Mouse (Mus musculus) heart, postnatal 10 days (tissue): ENCODE results near the gene Sipa1. TPM values are rescaled to one million over a fixed set of nuclear protein-coding genes. Genes with fewer than 3 reads are reported as not detected.

Experiments used
- DNase-seq, 2 experiments: peaks; one replicate each; pipeline ENCODE4 v3.0.0; 2021
- intact Hi-C: fragments of 180-260 bp; cut with DNase I; formaldehyde crosslinking; loops from one replicate; pipeline ENCODE4 v1.15.1; 2025
- microRNA-seq, 2 experiments: library from miRNA; unstranded; fragments of <30 nt; microRNA quantifications; one replicate each; pipeline ENCODE4 v1.2.0; 2022
- total RNA-seq, 2 experiments: library from RNA; stranded (reverse); gene quantifications; 2 replicates each; pipeline ENCODE4 v1.2.3; 2021

Sipa1 gene
- total RNA-seq, 2 experiments from 2014 or later: 44.2 to 49.6 TPM

DNA sequence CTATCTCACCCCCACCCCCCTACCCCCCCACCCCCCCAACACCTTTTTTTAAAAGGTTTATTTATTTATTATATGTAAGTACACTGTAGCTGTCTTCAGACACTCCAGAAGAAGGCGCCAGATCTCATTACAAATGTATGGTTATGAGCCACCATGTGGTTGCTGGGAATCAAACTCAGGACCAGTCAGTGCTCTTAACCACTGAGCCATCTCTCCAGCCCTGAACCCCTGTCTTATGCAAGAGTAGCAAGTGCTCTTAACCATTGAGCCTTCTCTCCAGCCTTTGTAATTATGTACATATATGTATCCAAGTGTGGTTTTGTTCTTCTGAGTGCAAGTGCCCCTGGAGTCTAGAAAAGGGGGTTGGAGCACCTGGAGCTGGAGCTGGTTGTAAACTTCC, 51.5 kb downstream of the Sipa1 start:
- intact Hi-C loops: loop anchor here (5.0 kb wide), 1 partner anchor 170 kb away; no protein-coding TSS in a partner anchor
- no peak for DNase-seq

- intact Hi-C loops: loop anchor here (5.0 kb wide), 1 partner anchor 173 kb away; no protein-coding TSS in a partner anchor
- DNase-seq: peak; percentile 95 to 97
Measured at GRCm38 (mm10) chr19:5609547-5610404, 53.7 kb downstream of the Sipa1 start, which contains the start of gene Kat5. Gene Kat5, minus strand, starts transcription at chr19:5610237.

DNA sequence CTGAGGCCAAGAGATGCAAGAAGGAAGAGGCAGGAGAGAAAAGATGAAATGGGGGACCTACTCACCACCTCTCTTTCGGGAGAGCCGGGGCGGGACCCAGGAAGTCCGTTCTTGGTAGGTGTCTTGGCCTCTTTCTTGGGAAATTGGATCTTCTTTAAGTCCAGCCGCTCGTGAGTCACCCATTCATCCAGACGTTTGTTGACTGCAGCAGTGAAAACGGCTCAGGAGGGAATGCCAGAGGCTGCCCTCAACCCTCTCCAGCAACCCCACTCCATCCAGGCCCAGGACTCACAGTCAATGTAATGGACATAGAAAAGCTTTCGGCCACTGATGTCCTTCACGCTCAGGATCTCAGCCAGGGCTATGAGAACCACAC, 54.3 kb downstream of the Sipa1 start:
- intact Hi-C loops: no loop called here
- DNase-seq: no peak

- DNase-seq: no peak
- intact Hi-C loops: no loop called here
Measured at GRCm38 (mm10) chr19:5608707-5609106, 54.8 kb downstream of the Sipa1 start.

- DNase-seq: no peak
- intact Hi-C loops: no loop called here
Measured at GRCm38 (mm10) chr19:5607705-5608410, 55.6 kb downstream of the Sipa1 start.

GRCm38 (mm10) chr19:5606196-5606595, 57.3 kb downstream of the Sipa1 start:
- intact Hi-C loops: no loop called here
- peak in 1 of 2 experiments; percentile 30 for DNase-seq

DNA sequence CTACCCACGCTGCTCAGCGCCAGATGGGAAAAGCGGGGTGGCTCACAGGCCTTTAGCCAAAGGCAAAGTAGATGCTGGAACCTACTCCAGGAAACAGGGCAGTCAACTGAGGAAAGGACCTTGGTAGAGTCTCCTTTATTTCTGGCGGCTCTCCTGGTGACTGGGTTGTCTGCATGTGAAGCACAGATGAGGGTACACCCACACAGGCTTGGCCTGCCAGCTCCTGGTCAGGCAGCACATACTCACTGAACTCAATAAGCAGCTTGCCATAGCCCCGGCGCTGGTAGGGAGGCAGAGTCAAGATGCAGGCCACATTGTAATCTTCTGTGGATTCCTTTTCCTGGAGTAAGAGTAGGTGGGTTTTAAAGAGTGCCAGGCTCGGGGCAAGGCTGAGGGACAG, 58.4 kb downstream of the Sipa1 start:
- intact Hi-C loops: no loop called here
- DNase-seq: no peak

DNA sequence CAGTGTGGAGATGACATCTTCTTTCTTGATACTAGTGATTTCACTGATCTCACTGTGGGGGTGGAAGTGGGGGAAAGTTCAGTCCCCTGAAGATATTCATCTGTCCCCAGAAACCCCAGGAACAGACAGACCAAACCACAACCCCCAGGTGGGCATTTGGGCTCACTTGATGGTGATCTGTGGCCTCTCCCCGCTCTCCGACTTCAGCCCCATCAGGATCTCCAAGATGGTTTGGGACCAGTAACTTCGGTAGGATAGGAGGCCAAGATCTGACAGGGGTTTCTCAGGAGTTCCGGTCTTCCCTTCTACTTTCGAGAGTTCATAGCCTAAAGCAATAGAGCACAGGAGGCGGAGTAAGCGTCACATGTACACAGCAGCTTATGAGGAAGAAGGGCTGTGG, 59.8 kb downstream of the Sipa1 start:
- intact Hi-C loops: no loop called here
- DNase-seq: no peak

DNA sequence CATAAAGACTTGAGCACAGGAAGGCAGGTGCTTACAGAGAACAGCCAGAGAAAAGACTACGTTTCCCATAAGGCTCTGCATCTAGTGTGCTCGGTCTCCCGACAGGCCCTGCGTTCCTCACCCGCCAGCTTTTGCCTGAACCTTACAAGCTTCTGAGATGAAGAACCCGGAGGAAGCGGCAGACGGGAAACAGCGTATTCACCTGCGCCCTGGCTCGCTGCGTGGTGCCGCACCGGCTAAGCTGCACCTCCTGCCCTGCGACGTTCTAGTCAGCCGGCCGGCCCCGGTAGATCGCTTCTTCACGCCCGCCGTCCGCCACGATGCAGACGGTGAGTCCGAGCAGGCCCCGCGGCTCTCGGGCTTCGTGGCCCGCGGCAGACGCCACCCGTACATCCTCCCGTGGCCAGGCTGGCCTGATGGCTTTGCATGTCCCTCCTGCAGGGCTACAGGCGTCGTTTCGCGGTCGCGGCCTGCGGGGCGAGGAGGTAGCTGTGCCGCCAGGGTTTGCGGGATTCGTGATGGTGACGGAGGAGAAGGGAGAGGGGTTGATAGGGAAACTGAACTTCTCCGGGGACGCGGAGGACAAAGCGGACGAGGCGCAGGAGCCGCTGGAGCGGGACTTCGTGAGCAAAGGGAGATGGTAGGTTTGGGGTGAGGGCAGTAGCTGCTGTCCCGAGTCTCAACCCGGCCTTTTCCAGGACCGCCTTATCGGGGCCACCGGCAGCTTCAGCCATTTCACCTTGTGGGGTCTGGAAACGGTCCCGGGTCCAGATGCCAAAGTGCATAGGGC, 61.6 kb downstream of the Sipa1 start, which contains the start of gene Rnaseh2c:
Rnaseh2c (plus strand) TSS at position 122 of the 790 bp plus-strand sequence.
- peak; percentile 80 for DNase-seq
- intact Hi-C loops: no loop called here

Small RNA genes lying within 50 kb of the gene (microRNA-seq; reads per million reads assigned to microRNA genes)
- gene Mir6987: 0 to 0.70 reads per million in 2 experiments

Other genes with a start within 250 kb of the Sipa1 start
- 100 to 1,000 TPM; 240 to 260 TPM for gene Drap1, start 238.7 kb downstream of the Sipa1 start, total RNA-seq
- 10 to 100 TPM; 40.3 to 43.8 TPM for gene AI837181, start 238.6 kb downstream of the Sipa1 start, total RNA-seq
- gene Fosl1, start 216.2 kb downstream of the Sipa1 start, total RNA-seq: not detected
- gene Ccdc85b, start 205.8 kb downstream of the Sipa1 start, total RNA-seq: 10 to 100 TPM; 12.5 to 14.5 TPM
- gene Fibp, start 203.1 kb downstream of the Sipa1 start, total RNA-seq: 10 to 100 TPM; 90.2 to 91.5 TPM
- gene Ctsw, start 195.2 kb downstream of the Sipa1 start, total RNA-seq: under 1 TPM; 0.41 to 0.45 TPM
- 10 to 100 TPM; 28.6 to 32.7 TPM for gene Efemp2, start 189.8 kb downstream of the Sipa1 start, total RNA-seq
- gene Mus81, start 175.3 kb downstream of the Sipa1 start, total RNA-seq: 10 to 100 TPM; 24.3 to 25.5 TPM
- gene Cfl1, start 173.3 kb downstream of the Sipa1 start, total RNA-seq: 100 to 1,000 TPM; 497 to 519 TPM
- gene 1700020D05Rik, start 159.9 kb downstream of the Sipa1 start, total RNA-seq: 1 to 10 TPM in 1 of 2 experiments, under 1 TPM in 1; 0.69 to 1.2 TPM
- 1 to 10 TPM; 6.1 to 7.7 TPM for gene Snx32, start 153.2 kb downstream of the Sipa1 start, total RNA-seq
- not detected for gene Ovol1, start 103.1 kb downstream of the Sipa1 start, total RNA-seq
- 1 to 10 TPM; 4.1 to 4.5 TPM for gene Ap5b1, start 95.7 kb downstream of the Sipa1 start, total RNA-seq
- 10 to 100 TPM; 63.6 to 76.0 TPM for gene Rnaseh2c, start 61.8 kb downstream of the Sipa1 start, total RNA-seq
- gene Kat5, start 53.5 kb downstream of the Sipa1 start, total RNA-seq: 10 to 100 TPM; 34.2 to 43.5 TPM
- 10 to 100 TPM; 32.6 to 38.2 TPM for gene Rela, start 26.2 kb downstream of the Sipa1 start, total RNA-seq
- gene Map3k11, start 25.0 kb upstream of the Sipa1 start, total RNA-seq: 10 to 100 TPM; 41.3 to 47.8 TPM
- gene Pcnx3, start 25.2 kb upstream of the Sipa1 start, total RNA-seq: 10 to 100 TPM; 34.7 to 37.9 TPM
- not detected for gene Kcnk7, start 40.7 kb upstream of the Sipa1 start, total RNA-seq
- 100 to 1,000 TPM; 154 to 161 TPM for gene Ehbp1l1, start 62.6 kb upstream of the Sipa1 start, total RNA-seq
- 10 to 100 TPM; 44.0 to 47.7 TPM for gene Fam89b, start 65.9 kb upstream of the Sipa1 start, total RNA-seq
- 10 to 100 TPM; 77.0 to 79.2 TPM for gene Ltbp3, start 77.2 kb upstream of the Sipa1 start, total RNA-seq
- 10 to 100 TPM; 63.4 to 65.7 TPM for gene Scyl1, start 107.7 kb upstream of the Sipa1 start, total RNA-seq
- gene Frmd8, start 211.6 kb upstream of the Sipa1 start, total RNA-seq: 10 to 100 TPM; 19.0 to 20.5 TPM
- 1 to 10 TPM; 4.6 to 5.9 TPM for gene Slc25a45, start 214.1 kb upstream of the Sipa1 start, total RNA-seq
- gene Tigd3, start 230.4 kb upstream of the Sipa1 start, total RNA-seq: 1 to 10 TPM; 1.1 to 1.2 TPM
- 100 to 1,000 TPM; 100 to 101 TPM for gene Dpf2, start 249.3 kb upstream of the Sipa1 start, total RNA-seq